Mouse (Mus musculus): ENCODE results near the gene Gm5737.

Gene Gm5737

DNA sequence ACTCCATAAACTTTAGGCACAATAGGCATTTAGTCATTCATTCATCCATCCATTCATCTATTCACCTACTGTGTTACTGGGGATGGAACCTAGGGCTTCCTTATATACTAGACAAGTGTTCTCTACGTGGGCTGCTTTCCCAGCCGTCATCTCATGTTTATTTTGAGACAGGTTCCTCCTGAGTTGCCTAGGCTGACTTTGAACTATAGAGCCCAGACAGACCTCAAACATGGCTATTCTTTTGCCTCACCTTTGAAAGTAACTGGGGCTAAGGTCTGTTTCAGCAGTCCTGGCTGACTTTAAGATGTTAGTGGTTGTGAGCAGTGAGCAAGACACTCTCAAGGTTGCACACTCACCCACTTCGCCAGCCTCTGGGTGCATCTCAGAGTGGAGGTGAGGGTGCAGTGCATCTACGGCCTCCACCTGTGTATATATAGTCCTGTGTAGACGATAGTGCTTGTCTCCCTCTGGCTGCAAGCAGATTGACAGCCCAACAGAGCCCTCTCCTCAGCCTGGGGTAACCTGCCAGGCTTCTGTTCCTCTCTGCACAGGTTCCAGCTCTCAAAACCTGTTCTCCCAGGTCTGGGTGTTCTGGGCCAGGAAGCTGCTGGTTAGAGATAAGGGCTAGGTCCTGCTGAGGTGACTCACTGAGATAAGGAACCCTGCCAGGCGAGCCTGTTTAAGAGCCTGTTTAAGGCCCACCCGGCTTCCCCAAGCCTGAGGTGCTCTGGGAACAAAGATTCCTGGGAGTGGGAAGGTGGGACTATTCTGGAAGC is 62.8 kb downstream of the Gm5737 start:
- no peak for DNase-seq (ENCODE audit: low read depth, low spot score)

DNA sequence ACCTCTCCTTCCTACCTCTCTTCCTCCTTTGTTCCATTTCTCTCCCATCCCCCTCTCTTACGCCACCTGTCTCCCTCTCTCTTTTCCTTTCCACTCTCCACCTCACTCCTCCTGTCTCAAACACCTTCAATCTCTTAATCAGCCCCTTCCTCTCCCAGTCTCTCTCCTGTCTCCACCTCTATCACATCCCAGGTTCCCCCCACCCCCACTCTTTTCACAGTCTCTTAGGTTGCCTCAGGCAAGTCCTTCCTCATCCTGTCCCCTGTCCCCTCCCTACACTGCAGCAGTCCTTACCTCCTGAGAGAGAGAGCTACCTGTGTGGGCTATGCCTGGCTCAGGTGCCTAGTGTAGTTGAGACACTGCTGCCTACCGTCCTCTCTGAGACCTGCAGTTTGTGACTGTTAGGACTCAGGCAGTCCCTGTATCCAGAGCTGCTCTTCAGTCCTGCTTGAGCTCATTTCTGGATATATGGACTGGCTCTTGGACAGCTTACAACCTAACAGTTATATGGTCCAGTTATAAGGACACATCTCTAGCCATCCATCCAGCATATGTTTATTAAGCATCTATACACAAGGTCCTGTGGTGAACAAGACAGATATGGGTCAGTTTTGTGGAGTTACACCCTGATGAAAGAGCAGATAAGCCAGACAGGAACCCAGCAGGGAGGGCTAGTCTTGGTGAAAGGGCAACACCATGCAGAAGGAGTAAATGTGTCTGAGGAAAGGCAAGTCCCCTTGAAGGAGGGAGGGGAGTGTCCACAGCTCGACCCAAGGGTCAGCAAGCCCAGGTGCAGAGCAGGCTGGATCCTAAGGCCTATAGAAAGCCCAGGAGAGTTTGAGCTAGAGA is 63.6 kb downstream of the Gm5737 start:
- no peak for DNase-seq (ENCODE audit: low read depth, low spot score)

DNA sequence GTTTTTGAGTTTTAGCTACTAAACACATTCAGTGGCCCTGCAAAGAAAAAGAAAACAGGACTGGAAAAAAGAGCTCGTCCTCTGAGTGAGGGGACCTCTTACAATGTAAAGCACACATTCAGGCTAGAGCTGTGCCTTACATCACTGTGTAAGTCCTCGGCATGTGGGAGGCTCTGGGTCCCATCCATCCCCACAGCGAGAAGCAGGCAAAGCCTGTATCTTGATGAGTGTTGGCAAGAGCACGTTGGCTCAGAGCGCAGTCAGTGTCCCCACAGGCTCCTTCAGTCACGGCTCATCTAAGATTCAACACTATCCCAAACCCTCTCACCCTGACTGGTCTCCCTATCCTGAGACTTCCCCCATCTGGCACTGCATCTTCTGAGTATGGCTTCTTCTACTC is 66.1 kb downstream of the Gm5737 start:
- no peak for DNase-seq (ENCODE audit: low read depth, low spot score)

DNA sequence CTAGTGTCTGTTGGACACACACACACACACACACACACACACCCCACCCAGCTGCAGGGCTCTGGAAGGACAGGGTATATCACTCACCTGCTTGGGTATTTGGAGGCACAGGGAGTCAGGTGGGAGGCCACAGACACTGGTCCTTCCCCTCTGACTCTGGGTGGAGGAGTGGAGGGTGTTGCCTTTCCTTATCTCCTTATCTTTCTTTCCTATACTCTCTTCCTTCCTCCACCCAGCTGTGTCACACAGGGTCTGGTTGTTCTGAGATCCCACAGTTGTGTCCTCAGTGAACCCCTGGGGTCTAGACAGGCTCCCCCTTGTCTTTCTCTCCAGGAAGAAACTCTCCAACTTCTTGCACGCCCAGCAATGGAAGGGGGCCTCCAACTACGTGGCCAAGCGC is 67.8 kb downstream of the Gm5737 start:
- DNase-seq (ENCODE audit: low read depth, low spot score): no peak

DNA sequence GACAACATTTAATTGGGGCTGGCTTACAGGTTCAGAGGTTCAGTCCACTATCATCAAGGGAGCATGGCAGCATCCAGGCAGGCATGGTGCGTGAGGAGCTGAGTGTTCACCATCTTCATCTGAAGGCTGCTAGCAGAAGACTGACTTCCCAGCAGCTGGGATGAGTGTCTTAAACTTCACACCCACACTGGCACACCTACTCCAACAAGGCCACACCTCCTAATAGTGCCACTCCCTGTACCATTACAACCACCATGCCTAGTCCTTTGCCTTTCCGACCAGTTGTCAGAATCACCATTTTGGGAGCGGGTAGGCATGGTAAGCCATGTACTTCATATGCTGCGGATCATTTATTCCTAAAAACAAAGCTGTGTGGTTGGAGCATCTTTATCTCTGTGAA is 68.6 kb downstream of the Gm5737 start:
- no peak for DNase-seq (ENCODE audit: low read depth, low spot score)
